Mouse (Mus musculus) embryonic facial prominence, embryonic 11.5 days (tissue): ENCODE data around the gene Elfn1. TPM values are rescaled to one million over a fixed set of nuclear protein-coding genes. Genes with fewer than 3 reads are reported as not detected.

Experiments used
- ATAC-seq: fragments of 200-750 bp; cut with Nextera tagmentation; replicated peaks from 2 replicates; pipeline ENCODE4 v1.8.0; 2017; ENCODE audit warnings: low read depth; ENCODE audit not compliant: insufficient number of reproducible peaks, low FRiP score, low TSS enrichment
- DNase-seq: peaks from one replicate; pipeline ENCODE4 v3.0.0-alpha.2; 2015; ENCODE audit warnings: low spot score
- H3K27ac ChIP-seq: fragments of 300-500 bp; sonication (generic); replicated peaks from 2 replicates; pipeline ENCODE4 v1.5.1; 2014; ENCODE audit warnings: mild to moderate bottlenecking, low read depth, low read length, control low read depth
- H3K27me3 ChIP-seq: fragments of 300-500 bp; sonication (generic); 2 replicates; pipeline ENCODE4 v1.6.1; 2014; ENCODE audit warnings: mild to moderate bottlenecking, low read length, moderate library complexity, mixed read lengths; ENCODE audit not compliant: control insufficient read depth, insufficient read depth
- H3K36me3 ChIP-seq: fragments of 300-500 bp; sonication (generic); replicated peaks from 2 replicates; pipeline ENCODE4 v1.6.1; 2014; ENCODE audit warnings: low read depth, mild to moderate bottlenecking, low read length, moderate library complexity, mixed read lengths; ENCODE audit not compliant: control insufficient read depth, insufficient read depth
- H3K4me1 ChIP-seq: fragments of 300-500 bp; sonication (generic); 2 replicates; pipeline ENCODE4 v1.6.1; 2014; ENCODE audit warnings: low read length, mixed read lengths; ENCODE audit not compliant: control insufficient read depth, insufficient read depth
- H3K4me2 ChIP-seq: fragments of 300-500 bp; sonication (generic); 2 replicates; pipeline ENCODE4 v1.6.1; 2014; ENCODE audit warnings: low read depth, mild to moderate bottlenecking, control low read depth, low read length, moderate library complexity
- H3K4me3 ChIP-seq: fragments of 300-500 bp; sonication (generic); 2 replicates; pipeline ENCODE4 v1.5.1; 2014; ENCODE audit warnings: low read depth, low read length, control low read depth
- H3K9ac ChIP-seq: fragments of 300-500 bp; sonication (generic); replicated peaks from 2 replicates; pipeline ENCODE4 v1.6.1; 2014; ENCODE audit warnings: mild to moderate bottlenecking, control low read depth, low read length
- H3K9me3 ChIP-seq: fragments of 300-500 bp; sonication (generic); replicated peaks from 2 replicates; pipeline ENCODE4 v1.6.1; 2016; ENCODE audit warnings: mild to moderate bottlenecking, low read length, inconsistent platforms, mixed read lengths; ENCODE audit not compliant: control insufficient read depth
- WGBS: fragments of 180-500 bp; shearing (Covaris S2); extraction: QIAGEN DNeasy Blood & Tissue Kit; methylation state at CpG from one replicate; pipeline ENCODE4 v1.1.7; 2014; 5-methylcytosine and 5-hydroxymethylcytosine counted together
- polyA plus RNA-seq: library from polyadenylated mRNA; unstranded; fragments of >200 nt; fragmentation: Nextera tagmentation; extraction: Ambion mirVana; gene quantifications from 2 replicates; pipeline ENCODE4 v1.2.1, GENCODE M21; 2014

The Elfn1 gene
- polyA plus RNA-seq, 1 experiment from 2014 or later: 0.27 TPM

DNA sequence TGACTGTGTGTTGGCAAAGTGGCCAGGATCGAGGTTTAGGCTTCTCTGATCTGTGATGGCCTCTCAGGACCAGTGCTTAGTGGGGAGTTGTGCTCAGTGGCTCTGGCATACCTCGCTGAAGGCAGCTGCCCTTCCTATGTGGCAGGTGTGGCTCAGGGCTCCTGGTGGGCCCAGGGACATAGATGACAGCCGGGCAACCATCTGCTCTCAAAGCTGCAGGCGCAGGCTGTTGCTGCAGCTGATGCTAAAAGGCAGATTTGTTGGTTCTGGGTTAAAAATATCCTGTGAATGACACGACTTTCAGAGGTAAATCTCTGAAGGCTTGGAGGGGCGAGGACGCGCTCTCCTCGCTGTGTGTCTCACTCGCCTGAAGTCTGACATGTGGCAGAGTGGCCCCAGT lies 114.0 kb downstream of the Elfn1 start:
- ATAC-seq: no peak

DNA sequence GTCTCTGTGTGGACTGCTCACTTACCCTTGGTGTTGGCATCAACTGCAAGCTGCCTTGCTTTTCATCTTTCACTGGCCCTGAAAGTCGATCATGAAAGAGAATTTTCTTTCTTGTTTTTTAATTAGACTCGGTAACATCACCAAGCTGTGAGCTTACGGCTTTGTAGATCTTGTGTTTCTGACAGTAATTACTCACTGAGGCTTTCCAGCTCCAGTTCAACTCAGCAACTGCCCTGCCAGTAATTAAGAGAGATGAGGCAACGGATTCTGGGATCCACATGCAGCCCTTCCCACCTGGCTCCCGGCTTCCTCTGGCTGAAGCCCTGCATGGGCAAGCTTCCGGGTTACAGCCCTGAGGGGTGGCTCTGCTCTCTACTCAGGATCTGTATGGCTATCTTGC lies 115.1 kb downstream of the Elfn1 start:
- no peak for ATAC-seq
- no peak overlapping the region for H3K27ac ChIP-seq
- no peak for DNase-seq

More for the DNA sequence above, 114.0 kb downstream of the Elfn1 start:
- Histone ChIP-seq H3K9me3 (no peaks in the 10 kb centered on the region), H3K4me1 (no peaks in the 10 kb centered on the region), H3K36me3 (no peaks in the 10 kb centered on the region), H3K4me2 (no peak overlapping the region), H3K27ac (no peak overlapping the region), H3K27me3 (no peaks in the 10 kb centered on the region), H3K4me3 (no peak overlapping the region), H3K9ac (no peak overlapping the region)
- WGBS: 87% methylated on average over 10 of the region's 10 CpGs
- no peak for DNase-seq

DNA sequence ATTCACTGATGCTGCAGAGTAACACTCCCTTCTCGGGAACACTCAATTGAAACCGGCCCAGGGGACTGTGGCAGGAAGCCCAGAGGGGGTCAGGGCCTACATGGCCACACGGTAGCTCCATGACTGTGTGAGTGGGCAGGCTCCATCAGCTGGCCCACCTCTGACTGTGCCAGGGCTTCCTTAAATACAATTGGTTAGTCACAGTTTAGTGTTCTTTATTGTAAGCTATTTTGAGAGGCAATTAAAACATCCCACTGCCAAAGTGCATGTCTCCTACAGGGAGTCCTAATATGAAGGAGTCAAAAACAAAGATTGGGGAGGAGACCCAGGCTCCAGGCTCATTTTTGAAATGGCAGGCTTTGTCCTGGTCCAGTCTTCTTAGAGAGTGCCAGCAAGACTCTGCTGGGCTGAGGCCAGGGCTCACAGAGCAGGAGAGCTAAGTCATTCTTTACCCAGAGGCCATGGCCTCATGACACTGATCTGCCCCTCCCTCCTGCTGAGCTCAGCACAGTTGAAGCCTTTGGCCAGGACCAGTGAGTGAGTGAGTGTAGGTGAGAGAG lies 116.3 kb downstream of the Elfn1 start:
- Histone ChIP-seq H3K4me1 (no peaks in the 10 kb centered on the region), H3K9me3 (no peaks in the 10 kb centered on the region), H3K4me3 (no peak overlapping the region), H3K4me2 (no peak overlapping the region), H3K27ac (no peak overlapping the region), H3K9ac (no peak overlapping the region), H3K36me3 (no peaks in the 10 kb centered on the region), H3K27me3 (no peaks in the 10 kb centered on the region)
- 34% methylated on average over 3 of the region's 3 CpGs for WGBS
- no peak for ATAC-seq
- DNase-seq: no peak

More for the DNA sequence above, 115.1 kb downstream of the Elfn1 start:
- Histone ChIP-seq H3K36me3 (no peaks in the 10 kb centered on the region), H3K9me3 (no peaks in the 10 kb centered on the region), H3K27me3 (no peaks in the 10 kb centered on the region), H3K4me2 (no peak overlapping the region), H3K4me3 (no peak overlapping the region), H3K4me1 (no peaks in the 10 kb centered on the region), H3K9ac (no peak overlapping the region)
- 79% methylated on average over 6 of the region's 6 CpGs for WGBS

Other genes starting within 250 kb of the Elfn1 start
- gene Micall2, start 171.6 kb upstream of the Elfn1 start, polyA plus RNA-seq: 5.7 and 6.4 TPM in 2 replicates
- 21.2 and 26.2 TPM in 2 replicates for gene Ints1, start 132.3 kb upstream of the Elfn1 start, polyA plus RNA-seq
- 3.4 and 4.2 TPM in 2 replicates for gene Mafk, start 116.4 kb upstream of the Elfn1 start, polyA plus RNA-seq
- 1.3 and 2.3 TPM in 2 replicates for gene Tmem184a, start 88.0 kb upstream of the Elfn1 start, polyA plus RNA-seq
- 1.5 TPM in 1 of 2 replicates, not detected in the other for gene Gm26938, start 81.5 kb upstream of the Elfn1 start, polyA plus RNA-seq
- 67.8 and 73.9 TPM in 2 replicates for gene Psmg3, start 81.1 kb upstream of the Elfn1 start, polyA plus RNA-seq